Mouse (Mus musculus): ENCODE data around the gene Foxn3.

Gene Foxn3

GRCm38 (mm10) chr12:99297792-99298191 is 265.6 kb downstream of the Foxn3 start:
- no peak for DNase-seq (ENCODE audit: low read depth, low spot score)

DNA sequence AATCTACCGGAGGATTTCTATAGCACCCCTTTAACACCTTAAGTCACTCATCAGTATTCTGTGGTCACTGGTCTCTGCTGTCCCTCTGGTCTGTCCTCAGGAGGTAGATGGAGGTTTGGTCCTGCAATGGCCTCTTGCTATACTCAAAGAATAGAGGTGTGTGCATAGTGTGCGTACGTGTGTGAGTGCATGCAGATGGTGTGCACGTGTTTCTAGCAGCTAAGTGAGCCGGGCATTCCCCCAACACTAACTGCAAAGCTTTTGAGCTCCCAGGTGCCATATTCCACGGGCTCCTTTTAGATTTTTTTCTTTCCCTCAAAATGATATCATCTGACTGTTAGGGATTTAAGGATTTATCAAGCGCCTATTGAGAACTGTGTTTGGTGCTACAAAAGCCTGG is 269.9 kb downstream of the Foxn3 start:
- DNase-seq (ENCODE audit: low read depth, low spot score), result no peak

DNA sequence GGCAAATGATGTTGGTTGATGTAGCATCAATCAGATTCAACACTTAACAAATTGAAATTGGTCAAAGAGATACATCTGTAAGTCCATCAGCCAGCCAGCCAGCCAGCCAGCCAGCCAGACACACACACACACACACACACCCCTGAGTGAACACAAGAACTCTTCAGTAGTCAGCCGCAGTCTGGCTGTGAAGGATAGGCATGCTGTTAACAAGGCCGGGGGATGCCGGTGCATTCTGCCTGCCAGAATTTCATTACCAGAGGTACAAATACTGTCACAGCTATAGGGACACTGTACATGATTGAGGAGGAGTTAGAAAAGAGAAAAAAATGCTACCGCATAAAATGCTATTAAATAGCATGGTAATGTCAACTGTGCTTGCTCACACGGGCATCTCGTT is 271.2 kb downstream of the Foxn3 start:
- no peak for DNase-seq (ENCODE audit: low read depth, low spot score)

- DNase-seq (ENCODE audit: low read depth, low spot score), result no peak
Measured at GRCm38 (mm10) chr12:99287081-99287480, 276.3 kb downstream of the Foxn3 start.

DNA sequence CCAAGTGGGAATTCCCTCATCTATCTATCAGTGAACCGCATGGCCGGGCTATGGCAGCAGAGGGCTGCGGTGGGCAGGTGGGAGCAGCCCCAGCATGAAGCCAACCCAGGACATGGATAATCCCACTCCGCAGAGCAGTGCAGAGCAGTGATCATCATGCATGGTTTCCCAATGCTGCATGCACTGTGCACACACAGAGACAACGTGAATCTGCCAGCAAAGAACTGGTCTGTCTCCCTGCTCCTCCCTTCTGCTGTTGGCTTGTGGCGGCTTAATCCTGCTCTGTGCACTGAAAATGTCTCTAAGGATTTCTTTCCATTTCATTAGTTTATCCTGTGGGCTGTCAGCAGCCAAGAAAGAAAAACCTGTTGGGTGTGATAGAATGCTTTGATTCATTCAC is 276.7 kb downstream of the Foxn3 start:
- DNase-seq (ENCODE audit: low read depth, low spot score), result no peak

DNA sequence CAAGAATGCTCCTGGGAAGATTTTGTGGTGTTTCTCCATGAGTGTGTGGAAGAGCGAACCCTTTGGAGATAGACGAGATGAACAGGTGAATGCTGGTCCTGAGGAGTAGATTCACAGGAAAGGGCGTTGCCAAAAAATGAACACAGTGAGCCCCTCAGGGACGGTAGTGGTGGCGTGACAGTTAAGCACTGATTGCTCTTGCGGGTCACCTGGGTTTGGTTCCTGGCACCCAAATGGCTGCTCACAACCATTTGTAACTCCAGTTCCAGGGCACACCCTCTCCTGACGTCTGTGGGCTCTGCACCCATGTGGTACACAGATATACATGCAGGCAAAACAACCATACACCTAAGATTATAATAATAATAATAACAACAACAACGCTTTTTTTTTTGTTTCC is 277.7 kb downstream of the Foxn3 start:
- DNase-seq (ENCODE audit: low read depth, low spot score), result no peak

DNA sequence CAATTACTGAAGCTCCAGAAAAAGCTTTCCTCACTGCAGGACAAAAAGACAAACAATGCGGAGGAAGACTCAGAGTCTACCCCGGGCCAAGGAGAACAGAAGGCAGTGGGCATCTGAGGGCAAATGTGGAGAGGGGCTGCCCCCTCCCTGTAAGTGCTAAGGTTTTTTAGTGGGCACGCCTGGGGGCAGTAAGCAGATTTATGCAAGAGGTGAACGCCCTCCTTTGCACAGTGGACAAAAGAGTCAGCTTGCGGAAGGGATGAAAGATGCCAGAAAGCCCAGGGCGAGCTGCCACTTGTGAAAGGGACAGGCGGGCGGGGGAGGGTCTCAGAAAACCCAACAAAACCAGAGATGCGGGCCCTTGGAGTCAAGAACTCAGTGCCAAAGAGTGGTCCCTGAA is 278.2 kb downstream of the Foxn3 start:
- DNase-seq (ENCODE audit: low read depth, low spot score), result no peak

DNA sequence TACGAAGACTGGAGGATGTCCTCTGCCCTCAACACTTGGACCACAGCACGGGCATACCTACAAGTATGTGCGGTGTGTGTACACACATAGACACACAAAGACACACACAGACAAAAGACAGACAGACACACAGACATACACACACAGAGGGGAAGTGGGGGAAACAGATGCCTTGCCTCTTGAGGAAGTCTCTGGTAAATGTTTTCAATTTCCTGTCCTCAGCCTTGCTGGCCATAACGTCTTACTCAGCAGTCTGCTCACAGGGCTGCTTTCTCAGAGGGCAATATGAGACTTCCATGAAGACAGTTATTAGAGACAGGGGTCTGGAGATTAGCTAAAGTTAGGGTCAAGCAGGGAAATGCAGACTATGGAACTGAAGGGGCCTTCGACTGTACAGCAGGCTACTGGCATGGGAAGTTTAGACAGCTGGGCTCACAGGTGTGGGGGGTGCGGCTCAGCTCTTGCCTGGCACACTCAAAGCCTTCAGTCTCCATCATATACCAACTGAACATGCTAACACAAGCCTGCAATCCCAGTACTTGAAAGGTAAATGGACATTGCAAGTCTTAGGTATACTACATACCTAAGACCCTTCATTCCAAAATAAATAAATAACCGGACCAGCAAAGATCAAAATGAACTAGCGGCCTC is 278.8 kb downstream of the Foxn3 start:
- DNase-seq (ENCODE audit: low read depth, low spot score), result no peak

- no peak for DNase-seq (ENCODE audit: low read depth, low spot score)
Measured at GRCm38 (mm10) chr12:99280826-99281225, 282.6 kb downstream of the Foxn3 start.

DNA sequence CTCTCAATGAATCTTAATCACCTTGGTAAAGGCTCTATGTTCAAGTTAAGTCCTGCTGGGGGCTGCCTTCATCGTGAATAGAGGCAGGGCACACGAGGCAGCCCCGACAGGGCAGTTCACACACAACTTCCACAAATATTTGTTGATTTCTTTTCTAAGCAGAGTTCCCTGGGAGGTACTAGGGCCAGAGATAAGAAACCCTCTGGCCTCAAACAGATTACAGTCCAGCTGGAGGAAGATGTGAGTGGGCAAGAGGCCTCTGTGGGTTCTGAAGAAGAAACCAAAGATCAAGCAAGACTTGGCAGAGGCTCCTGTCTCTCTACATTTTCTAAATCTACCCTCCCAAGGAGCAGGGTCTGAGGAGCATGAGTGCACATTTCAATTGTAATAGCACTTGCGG is 283.1 kb downstream of the Foxn3 start:
- DNase-seq (ENCODE audit: low read depth, low spot score), result no peak

- DNase-seq (ENCODE audit: low read depth, low spot score), result no peak
Measured at GRCm38 (mm10) chr12:99279426-99279825, 284.0 kb downstream of the Foxn3 start.

DNA sequence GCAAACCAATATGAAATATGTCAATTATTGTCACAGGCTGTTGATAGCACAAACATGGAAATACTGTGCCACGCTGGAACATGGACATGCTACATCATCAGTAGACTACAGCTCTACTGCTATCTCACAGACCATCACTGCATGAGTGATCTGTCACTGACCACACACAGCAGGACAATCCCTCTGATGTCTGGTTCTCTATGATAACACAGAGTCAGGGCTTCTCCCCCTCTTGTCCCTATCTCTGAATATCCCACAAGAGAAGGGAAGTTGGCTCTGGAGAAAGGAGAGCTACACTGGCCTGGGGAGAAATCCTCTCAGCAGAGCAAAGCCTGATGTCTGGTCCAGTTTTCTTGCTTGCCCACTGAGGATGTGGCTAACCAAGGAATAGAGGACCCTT is 288.8 kb downstream of the Foxn3 start:
- DNase-seq (ENCODE audit: low read depth, low spot score), result no peak

GRCm38 (mm10) chr12:99269396-99269795 is 294.0 kb downstream of the Foxn3 start:
- no peak for DNase-seq (ENCODE audit: low read depth, low spot score)

DNA sequence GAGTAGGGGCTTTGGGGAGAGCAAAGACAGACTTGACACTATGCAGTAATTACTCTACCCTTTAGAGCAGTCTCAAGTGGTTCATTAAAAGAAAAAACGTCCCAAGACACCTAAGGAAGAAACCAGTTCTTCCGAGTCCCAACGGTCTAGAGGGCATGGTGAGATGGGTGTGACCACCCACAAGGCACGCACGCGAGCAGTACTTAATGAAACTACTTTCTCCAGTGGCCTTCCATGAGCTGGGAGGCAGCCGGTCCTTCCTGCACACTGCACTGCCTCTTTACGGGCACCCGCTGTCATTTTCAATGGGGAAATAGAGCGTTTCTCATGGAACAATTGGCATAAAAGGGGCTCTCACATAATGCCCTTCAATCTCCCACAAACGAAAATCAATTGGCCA is 294.4 kb downstream of the Foxn3 start:
- DNase-seq (ENCODE audit: low read depth, low spot score), result no peak

- DNase-seq (ENCODE audit: low read depth, low spot score), result no peak
Measured at GRCm38 (mm10) chr12:99267732-99268131, 295.6 kb downstream of the Foxn3 start.

DNA sequence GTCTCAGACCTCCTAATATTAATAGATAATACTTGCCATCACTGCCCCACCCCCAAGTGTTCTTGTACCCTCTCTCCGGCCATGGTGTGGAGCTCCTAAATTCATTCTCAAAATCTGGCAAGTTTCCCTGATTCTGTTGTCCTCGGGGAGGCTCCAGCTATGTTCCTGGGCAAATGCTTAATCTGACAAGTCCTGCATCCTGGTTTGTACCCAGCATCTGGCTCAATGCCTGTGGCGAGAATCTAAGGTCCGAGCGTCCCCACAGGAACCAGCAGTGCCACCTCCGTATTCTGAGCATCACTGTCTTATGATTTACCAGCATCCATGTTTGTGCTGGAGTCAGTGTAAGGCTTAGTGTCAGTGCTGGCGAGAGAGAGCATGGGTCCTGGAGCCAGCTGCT is 296.9 kb downstream of the Foxn3 start:
- no peak for DNase-seq (ENCODE audit: low read depth, low spot score)

DNA sequence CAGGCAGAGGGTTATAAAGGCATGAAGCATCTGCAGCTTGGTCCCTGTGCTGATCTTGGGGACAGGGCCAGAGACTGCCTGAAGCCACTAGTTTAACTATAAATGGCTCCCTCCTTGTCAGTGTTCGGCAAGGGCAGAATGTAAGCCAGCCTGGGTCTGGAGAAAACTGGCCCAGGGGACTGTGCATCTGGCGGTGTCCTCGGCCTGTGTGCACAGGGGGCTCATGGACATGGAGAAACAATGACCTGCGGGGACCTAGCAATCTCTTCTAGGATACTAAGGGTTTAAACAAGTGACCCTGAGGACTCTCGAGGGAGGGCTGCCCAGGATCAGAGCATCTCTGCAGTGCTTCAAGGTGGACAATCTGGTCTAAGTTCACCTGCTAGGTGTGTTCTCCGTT is 297.6 kb downstream of the Foxn3 start:
- no peak for DNase-seq (ENCODE audit: low read depth, low spot score)

- no peak for DNase-seq (ENCODE audit: low read depth, low spot score)
Measured at GRCm38 (mm10) chr12:99264386-99264785, 299.0 kb downstream of the Foxn3 start.

DNA sequence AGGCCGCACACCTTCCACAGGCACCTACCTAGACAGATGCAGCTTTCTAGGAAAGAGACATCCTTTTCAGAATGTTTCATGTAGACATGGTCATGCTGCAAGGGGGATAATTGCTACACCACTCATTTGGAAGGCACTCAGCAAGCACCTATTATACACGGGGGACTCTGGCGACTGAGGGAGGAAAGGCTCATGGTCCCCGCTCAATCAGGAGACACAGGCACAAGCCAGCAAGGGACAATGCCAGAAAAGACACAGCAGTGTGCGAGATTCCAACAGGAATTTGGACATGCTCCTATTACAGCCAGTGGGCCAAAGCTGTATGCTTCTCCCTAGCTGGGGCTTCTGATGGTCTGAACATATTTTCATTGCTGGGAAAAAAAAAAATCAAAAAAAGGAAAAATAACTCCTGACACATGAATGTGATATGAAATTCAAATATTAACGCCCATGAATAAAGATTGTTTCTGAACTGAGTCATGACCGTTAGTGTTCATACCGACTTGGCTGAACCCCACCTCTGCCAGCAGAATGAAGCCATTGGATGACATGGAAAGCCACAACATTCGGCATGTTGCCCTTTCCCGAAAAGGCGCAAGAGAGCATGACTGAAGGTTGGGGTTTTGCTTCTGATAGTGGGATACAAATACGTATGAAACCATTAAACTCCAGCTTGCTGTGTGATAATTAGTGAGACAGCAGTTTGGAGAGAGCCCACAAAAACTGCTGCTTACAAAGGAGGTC is 299.6 kb downstream of the Foxn3 start:
- no peak for DNase-seq (ENCODE audit: low read depth, low spot score)

DNA sequence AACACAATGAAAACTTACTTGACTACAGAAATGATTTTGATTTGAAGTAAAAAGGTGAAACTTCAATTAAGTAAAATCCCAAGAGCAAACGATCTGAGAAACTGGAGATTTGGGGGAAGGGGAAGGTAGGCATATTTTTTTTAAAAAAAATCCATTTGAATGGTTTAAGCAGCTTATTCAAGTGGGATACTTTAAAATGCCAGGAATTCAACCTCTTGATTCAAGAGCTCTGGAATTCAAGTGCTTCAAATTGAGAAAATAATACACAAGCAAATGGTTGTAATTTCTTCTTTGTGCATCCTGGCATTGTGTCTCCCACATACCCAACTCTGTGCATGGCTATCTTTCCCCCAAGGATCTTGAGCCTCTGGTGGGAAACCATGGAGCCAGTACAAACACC is 300.5 kb downstream of the Foxn3 start:
- DNase-seq (ENCODE audit: low read depth, low spot score), result no peak

DNA sequence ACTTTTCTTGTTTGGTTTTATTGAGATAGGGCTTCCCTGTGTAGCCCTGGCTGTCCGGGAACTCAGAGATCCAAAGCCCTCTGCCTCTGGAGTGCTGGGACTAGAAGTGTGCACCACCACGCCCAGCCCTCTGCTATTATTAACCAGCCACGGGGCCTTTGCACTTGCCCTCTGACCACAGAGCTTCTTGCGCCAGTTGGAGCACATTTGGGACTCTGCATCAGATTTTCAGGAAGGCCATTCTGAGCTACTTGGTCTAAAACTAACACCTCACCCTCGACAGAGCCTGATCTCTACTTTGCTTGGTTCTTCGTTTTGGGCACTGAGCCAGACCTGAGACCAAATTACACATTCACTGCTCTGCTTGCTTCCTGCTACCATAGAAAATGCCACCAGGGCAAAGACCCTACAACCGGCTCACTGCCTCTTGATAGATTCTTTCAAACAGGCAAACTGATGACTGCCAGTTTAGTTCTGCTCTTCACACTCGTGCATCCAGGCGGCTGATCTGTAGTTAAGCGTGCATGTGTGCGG is 301.2 kb downstream of the Foxn3 start:
- no peak for DNase-seq (ENCODE audit: low read depth, low spot score)

DNA sequence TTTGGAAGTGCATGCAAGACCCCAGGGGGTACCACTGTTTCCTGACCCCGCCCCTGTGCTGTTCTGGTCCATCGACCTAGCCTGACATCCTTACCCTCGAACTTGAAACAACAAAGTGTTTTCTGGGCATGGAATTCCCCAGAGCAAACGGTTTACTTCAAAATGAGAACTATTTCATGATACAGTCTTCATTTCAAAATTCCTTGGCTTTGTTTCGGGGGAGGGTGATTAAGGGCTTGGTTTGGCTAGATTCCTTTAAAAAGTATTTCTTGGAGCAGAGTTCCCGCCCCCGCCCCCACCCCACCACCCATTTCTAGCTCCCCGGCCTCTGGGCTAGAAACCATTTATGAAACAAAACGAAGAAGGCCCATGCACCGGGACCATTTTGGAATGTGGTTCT is 303.2 kb downstream of the Foxn3 start:
- DNase-seq (ENCODE audit: low read depth, low spot score), result no peak

DNA sequence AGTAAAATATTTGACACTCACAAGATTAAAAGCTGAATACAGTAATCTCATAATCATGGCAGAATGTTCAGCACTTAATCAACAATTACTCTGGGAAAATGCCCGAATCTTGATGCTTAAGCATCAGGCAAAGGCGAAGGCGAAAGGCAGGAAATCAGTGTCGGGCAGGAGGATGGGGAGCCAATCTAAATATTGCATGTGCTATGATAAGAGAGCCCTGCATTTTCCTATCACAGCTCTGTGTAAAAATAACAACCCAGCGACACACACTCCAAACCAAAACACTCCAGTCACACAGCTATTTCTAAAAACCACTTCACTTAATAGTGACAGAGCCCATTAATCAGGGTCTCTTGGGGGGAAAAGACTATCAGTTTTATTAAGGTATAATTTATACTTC is 305.8 kb downstream of the Foxn3 start:
- DNase-seq (ENCODE audit: low read depth, low spot score), result no peak

All from WW6 (cell line).